Mouse (Mus musculus): ENCODE measurements around the gene Slc1a1. TPM values are rescaled to one million over a fixed set of nuclear protein-coding genes. Genes with fewer than 3 reads are reported as not detected.

The Slc1a1 gene
- total RNA-seq (2021), result under 1 TPM; 0.80 to 0.81 TPM
- long read RNA-seq, experiment 1, result 0 reads
- long read RNA-seq, experiment 2, partial matches to known transcripts, result 0 of 1 reads
- long read RNA-seq, experiment 2, other reads (novel, unspliced or antisense), result 0 of 1 reads

DNA sequence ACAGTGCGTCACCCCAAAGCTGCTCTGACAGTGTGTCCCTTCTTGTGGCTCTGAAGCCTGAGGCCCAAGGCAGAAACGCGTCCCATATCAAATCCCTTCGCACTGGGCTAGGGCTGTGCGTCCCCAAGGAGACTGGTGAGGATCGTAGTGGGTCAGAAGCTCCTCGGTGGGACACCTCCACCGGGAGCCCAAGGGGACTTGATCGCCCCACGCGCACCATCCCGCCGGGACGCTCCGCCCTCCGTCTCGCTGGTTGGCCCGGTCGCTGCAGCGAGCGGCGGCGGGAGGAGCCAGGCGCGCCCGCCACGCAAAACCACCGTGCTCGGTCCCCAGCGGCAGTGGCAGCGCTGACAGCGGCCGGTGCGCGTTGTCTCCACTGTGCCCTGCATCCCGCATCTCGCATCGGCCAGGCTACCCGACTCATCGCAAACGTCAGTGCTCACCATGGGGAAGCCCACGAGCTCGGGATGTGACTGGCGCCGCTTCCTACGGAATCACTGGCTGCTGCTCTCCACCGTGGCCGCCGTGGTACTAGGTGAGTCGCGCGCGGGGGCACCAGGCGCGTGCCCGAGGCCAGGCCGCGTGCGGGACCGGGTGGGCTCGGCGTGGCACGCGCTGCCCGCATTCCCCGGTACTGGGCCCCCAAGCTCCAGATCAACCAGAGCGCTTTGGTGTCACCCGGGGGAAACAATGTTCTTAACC, at the start of gene Slc1a1:
Gene Slc1a1, plus strand, starts transcription at position 252 of the 702 bp plus-strand sequence.
- peak; percentile 29 for DNase-seq

DNA sequence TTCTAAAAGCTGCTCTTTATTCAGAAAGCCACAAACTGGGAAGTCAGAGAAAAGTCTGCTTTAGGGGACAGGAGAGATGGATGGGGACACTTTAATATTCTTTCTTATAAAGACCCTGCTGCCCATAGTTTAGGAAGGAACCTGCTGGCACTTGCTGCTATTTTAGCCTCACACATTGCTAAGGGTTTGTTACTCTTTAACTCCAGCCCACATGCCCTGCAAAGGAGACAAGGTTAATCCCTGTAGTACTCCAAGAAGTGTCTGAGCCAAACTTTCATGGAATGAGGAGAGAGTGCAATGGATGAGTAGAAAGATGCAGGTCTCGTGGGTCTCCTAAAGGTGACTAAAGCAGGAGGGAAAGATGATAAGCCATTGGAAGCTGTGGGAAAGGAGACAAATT, 44.7 kb upstream of the Slc1a1 start:
- DNase-seq, result no peak

DNA sequence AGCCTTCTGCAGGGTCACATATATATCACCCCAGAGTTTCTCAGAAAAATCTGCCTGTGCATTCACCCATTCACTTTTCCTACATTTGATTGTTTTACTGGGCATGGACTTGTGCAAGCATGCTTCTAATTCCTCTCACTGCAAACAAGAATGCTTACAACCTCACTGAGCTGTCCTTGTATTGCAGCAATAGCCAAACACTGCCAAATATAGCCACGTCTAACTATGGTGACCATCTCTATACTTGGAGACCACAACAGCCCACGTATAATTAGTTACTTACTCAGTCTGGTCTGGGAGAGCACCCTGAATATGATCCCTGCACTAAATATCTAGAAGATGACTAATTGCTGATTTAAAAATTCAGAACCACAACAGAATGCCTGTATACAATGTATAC, 41.5 kb upstream of the Slc1a1 start:
- no peak for DNase-seq

DNA sequence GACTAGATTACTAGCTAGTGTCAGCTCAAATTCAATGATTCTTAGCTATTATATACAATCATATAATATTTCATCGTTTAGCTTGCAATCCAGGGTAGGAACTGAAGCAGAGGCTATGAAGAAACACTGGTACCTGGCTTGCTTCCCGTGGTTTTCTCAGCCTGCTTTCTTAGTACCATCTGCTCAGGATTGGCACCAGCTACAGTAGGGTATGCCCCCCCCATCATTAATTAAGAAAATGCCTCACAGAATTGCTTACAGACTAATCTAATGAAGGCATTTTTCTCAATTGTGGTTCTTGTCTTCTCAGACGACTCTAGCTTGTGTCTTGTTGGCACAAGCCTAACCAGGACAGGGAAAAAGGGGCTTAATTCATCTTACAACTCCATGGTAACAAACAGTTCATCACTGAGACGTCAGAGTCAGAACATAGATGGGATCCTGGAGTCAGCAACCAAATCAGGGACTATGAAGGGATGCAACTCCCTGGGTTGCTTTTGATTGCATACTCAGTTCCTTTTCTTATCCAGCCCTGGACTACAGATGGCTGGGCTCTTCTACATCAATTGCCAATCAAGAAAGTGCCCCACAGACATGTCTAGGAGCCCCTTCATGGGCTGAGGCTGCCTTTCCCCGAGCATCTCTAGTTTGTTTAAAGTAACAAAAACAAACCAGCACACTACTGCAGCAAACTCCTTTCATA, 38.6 kb upstream of the Slc1a1 start:
- no peak for DNase-seq

DNA sequence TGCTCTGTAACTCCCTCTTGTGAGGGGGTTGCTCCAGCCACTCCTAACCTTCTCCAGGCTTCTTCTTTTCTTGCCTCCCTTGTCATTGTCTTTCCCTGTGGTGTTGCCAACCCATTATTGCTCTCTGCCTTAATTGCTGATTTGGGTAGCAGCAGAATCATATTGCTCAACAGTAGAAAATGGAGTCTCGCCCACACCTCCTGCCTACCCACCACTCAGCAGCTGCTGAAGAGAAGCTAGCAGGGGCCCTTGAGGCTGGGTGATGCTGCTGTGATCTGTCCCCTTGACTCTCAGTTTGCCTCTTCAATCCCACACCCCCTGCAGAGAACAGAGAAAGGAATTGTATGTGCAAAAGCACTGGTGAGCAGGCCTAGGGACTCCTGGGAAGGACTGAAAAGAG, 37.9 kb upstream of the Slc1a1 start:
- no peak for DNase-seq

DNA sequence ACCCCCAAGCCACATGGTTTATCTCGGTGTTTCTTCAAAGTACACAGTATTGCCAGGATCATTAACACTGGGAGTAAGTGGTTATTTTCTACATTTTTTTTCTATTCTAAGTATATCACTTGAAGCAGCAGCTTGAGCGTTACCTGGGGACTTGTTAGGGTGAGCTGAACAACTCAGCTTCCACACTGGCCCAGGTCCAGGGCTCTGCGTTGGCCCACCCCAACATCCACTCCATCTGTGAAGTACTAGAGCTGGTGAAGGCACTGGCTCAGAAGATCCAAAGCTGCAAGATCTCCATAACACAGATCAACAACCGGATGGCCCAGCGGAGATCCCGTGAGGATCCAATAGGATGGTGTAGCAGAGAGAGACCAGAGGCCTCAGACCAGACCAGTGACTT, 37.2 kb upstream of the Slc1a1 start:
- DNase-seq, result no peak

DNA sequence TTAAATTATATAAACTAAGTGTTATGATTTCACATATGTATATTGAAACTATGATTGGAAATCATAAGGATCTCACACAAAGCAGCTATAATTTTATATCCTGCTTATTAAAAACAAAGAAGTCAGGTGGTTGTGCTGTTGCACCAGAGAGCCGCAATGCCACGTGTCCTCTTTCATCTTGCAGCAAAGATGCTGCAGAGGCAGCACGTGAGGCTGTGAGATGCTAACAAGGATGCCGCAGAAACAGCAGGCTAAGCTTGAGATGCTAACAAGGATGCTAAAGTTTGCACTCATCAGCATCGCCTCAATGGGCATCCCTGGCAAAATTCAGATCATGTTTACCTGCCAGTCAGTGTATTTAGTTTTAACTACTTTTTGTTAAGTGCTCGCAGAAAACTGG, 34.4 kb upstream of the Slc1a1 start:
- no peak for DNase-seq

DNA sequence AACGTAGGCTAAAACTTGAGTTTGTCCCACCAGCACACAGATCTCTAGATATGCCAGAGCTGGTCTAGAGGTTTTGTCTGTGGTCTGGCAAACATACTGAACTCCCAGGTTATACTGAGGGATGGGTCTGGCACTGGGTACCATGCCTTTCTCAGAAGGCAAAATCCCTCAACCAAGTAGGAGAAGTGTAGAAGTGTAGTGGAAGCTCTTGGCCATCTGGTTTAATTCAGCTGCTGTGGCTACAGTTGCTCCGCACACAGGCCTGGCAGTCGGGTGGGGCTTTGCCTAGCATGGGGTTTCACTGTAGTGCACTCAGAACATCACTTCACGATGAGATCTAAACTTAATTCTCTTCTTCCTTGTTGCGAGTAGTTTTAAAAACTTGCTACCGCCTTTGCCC, 28.6 kb upstream of the Slc1a1 start:
- no peak for DNase-seq

DNA sequence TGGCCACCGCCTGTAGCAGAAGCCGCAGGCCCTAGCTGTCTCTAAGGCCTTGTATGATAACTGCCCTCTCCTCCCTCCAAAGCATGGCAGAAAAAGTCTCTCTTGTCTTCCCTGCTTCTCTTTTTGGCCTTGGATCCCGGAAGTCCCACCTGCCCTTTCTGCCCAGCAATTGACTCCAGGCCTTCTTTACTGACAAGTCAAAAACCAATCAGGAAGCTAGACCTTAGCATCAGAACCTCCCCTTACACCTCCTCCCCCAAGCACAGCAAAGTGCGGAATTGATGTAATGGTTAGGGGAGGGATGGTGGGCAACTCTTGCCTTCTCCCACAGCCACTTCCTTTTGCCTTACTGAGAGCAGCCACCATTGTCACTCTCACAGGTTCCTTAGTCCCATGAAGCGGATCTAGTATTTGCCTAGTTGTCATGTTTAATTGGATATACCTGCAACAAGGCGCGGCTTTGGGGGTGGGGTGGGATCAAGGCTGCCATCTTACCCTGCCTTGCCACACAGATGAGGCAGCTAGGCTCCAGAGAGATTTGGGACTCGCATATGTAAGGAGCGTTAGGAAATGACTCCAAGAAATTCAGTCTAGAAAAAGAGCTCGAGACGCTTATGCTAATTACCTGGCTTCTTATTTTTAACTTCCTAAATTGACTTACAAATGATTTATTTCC, 27.9 kb upstream of the Slc1a1 start:
- DNase-seq, result no peak

DNA sequence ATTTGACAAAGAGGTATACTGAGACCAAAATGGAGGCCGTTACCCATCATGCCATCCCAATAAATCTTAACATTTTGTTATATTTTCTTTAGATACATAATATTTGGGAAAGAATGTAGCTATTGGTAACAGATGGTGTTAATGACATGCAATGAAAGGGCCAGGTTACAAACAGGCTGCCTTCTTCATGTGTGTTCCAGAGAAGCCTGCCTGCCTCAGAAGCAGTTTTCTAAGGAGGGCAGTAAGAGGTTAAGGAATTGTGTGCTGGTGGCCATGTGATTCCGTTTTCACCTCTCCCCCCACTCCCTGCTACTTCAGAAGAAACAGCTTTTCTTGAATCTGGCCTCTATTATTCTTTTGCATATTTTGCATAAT, 27.4 kb upstream of the Slc1a1 start:
- no peak for DNase-seq

DNA sequence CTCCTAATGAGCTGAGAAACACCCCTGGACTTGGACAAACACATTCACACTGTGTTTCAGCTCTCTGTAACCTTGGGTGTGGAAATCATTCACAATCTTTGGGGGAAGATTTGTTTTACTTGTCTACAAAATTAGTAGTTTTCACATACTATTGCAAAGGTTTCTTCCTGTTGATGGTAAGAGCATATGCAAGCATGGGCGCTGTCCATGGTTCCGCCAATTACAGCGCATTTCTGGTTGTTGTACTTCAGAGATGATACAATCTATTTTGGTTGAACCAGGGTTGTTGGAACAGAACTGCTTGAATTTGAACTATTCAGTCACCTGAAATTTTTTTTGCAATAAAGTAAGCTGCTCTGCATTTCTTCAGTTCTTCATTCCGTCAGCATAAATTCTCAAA, 16.6 kb upstream of the Slc1a1 start:
- DNase-seq, result no peak

DNA sequence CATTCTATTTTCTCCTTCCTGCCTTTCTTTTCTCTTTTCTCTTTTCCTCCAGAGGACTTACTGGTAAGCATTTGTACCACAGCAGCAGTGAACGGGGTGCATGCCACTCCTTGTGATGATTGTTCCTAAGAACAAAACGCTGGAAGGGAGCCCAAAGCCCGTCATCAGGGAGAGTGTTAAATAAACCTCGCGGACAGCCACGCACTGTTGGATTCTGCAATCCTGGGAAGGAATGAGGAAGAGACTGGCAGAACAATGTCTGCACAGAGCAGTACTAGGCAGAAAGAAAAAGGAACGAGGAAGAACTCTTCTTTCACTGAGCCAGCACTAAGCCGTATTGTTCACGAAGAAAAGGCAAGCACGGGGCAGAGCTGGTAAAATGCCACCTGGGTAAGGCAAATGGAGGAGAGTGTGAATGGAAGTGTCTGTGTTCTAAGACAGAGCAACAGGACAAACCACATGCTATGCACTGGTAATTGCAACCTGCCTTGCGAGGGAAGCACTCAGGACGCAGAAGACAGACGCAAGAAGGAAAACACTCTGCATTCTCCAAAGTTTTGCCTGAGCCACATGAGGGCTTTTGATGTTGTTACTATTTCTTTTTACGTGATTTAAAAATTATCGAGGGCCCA, 7.0 kb upstream of the Slc1a1 start:
- DNase-seq, result no peak

DNA sequence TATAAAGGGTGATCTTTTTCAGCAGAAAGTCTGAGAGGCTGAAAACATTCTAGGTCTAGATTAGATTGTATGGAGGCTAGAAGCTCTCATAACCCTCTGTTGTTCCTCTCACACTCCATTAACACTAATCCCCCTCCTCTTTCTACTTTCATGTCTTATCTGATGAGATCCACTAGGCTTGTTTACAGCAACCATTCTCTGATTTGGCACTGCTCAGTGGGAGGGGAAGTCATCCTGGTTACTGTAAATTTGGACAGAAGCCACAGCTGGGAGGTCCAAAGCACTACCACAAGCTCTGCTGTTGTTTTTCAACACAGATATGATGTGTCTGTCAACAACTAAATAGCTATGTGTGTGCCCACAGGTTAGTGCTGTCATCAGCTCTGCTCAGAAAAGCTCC, 3.5 kb upstream of the Slc1a1 start:
- DNase-seq, result no peak

DNA sequence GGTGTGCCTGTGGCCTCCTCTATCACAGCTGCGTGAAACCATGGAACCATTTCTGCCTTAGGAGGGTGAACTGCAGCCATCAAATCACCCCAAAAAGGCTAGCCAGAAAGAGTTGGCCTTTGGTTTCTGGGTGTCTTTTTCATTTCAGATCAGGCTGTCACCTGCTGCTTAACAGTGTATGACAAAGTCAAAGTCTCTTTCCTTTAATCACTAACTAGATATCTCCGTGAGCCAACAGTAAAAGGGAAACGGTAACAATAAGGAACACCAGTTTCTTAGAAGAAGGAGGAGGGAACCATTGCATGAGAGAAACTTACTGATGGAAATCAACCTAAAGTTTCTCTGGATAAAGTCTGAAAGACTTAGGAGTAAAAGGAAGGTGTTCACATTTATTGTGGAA, 2.2 kb upstream of the Slc1a1 start:
- DNase-seq, result no peak

DNA sequence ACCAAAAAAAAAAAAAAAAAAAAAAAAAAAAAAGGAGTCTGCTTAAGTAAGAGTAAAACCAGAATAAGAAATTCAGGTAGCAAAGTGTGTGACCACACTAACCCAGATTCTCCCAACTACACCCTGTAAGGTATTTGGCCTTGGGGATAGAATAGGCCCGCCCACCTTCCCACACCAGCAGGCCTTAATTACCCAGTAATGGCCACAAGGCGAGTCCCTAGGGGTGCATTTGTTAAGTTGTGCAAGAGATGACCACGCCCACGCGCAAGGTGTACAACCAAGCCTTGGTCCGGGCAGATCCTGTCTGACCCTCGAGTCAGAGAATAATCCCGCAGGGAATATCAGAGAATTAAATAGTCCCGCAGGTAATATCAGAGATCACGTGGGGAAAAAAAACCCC, 461 bp upstream of the Slc1a1 start:
- no peak for DNase-seq

DNA sequence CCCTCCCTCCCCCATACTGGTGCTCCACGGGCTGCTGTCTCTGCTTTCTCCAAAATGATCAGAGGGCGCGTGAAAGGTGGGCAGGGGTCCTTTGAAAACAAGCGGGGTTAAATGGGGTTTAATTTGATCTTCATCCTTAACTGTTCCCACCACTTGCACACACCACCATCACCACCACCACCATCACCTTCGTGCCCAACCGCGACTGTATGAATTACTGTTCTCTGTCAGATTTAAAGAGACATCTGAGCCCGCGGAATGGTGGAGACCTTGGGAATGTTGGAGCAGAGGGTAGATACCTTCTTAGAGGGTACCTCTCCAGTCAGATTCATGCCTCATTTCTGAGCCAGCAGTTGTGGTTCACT, 633 bp downstream of the Slc1a1 start:
- no peak for DNase-seq

DNA sequence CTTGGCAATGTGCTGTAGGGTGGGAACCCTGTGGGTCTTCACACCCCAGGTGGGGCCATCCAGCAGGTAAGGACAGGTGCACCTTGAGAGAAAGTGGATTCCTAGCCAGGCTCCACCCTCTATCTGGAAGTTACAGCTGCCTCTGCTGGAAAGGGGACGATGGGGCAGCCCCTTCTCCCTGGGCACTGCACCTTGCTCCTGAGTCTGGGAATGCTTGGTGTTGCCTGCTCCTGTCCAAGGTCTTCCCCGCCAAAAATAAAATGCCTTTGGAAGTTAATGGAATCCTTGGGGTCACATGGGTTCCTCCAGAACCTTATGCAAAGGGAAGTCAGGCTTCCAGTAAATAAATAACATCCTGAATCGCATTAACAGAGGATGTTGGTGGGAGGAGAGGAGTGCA, 1.3 kb downstream of the Slc1a1 start:
- DNase-seq, result no peak

DNA sequence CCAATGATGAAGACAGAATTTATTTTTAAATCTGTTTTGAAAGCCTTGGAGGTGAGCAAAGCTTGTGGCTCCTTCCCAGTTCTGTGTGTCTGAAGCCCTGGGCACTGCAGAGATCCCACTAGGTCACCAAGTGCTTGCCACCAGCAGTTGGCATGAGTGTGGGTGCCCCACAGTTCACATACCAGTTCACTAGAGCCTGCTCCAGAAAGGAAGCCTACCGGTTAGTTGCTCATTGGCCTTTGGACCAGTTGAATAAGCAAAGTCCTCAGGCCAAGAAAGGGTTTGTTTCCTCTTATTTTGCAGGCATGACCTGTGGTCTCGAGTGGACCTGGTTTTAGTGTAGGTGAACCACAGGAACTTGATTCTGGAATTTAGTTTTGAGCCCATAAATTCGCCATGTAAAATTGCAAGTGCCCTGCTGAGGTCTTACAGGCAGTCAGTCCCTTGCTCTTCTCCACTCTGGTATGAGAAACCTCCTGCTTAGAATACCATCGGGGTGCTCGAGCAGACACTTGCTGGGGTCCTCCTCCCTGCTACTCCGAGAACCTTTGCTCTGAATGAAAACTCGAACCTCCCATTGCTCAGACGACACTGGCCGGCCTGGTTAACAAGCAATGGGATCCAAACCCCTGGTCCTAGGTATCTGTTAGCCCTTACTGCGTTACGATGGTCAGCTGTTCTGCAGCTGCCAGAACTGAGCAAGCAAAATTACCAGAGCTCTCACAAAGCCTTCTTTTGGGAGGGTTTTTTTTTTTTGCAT, 2.0 kb downstream of the Slc1a1 start:
- no peak for DNase-seq

DNA sequence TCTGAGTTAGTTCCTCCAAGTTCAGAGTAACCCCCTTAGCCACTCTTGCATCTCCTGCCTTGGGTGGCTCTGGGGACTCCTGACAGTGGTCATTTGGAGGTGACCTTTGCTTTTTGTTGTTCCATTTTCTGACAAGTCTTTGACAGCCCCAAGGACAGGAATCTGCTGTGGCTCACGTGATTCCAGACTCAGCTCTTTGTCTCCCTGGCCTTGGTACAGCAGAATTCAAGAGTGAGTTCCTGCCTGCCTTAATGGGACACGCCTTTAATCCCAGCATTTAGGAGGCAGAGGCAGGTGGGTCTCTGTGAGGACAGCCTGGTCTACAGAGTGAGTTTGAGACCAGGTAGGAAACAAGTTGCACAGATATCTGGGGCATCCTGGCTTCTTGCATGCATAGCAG, 3.9 kb downstream of the Slc1a1 start:
- no peak for DNase-seq

DNA sequence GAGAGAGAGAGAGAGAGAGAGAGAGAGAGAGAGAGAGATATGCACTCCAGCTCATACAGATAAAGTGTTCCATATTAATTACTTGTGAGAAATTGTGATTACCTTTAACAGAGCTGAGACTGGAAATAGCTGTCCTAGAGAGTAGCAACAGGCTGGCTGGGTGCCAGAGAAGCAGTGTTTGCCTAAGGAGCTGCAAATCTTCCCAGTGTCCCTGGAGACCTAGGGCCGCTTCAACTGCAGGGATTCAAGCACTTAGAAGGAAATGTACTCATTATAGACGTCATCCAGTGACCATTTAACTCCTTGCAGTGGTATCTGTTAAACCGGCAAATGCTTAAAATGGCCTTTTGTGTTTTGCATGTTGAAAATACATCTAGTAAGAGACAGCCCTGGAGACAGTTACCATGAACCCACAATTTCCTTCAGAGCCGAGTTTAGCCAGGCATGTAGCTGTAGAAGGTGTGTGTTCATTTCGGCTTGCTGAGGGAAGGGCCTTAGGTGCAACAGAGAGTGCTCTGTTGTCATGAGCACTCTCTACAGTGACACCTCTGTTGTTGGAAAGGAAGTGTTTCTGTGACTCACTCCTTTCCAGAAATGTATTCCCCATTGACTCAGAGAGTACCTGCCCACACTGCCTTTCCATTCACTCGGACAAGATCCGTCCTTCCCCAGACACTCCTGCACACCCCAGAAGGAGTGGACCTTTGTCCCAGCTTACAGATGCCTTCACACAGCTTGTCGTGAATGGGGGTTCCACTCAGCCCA, 10.3 kb downstream of the Slc1a1 start:
- DNase-seq, result peak; percentile 31

DNA sequence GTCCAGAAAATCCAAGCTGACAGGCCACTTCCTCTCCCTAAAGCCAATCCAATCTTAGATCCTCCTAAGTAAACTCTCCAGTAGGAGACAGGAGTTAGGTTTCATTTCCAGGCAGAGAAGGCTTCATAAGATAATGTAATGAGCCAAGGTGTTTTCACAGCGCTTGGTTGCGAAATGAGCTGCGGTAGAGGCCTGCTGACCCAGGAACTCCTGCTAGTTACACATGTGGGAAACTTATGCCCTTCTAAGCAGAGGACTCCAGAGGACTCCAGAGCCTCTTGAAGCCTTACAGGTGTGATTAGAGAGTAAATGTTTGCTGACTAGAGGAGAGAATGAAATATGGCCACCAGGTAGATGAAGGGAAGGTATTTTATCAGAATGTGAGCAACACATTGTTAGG, 15.7 kb downstream of the Slc1a1 start:
- DNase-seq, result no peak

DNA sequence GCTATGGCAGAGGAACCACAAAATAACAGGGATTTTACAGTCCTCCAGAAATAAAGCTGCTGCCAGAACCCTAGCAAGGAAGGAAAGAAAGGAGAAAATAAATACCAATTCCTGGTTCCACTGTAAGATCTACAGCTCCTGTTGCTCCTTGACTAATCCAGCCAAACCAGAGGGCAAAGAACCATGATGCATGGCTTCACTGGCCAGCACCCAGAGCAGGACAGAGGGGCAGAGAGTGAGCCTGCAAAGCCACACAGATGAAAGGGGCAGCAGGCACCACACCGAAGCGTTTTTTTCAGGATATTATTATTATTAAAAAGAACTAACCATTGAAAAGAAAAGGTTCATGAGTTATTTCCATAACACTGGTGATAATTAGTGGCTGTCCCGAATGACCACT, 17.2 kb downstream of the Slc1a1 start:
- no peak for DNase-seq

All from gastrocnemius, postnatal 10 days (tissue).